Mouse (Mus musculus) myocyte (in vitro differentiated cells): ENCODE data around the gene Rhd.

ENCODE experiments used
- CEBPB ChIP-seq: IDR thresholded peaks from 2 replicates; pipeline ENCODE4 v1.6.1; 2011; ENCODE audit warnings: mild to moderate bottlenecking, moderate library complexity; ENCODE audit not compliant: poor library complexity, insufficient read depth, severe bottlenecking
- E2F4 ChIP-seq: IDR thresholded peaks from one replicate; pipeline ENCODE4 v1.6.1; 2011; ENCODE audit warnings: mild to moderate bottlenecking, control low read depth, moderate library complexity; ENCODE audit not compliant: insufficient read depth
- MYOD1 ChIP-seq, 3 experiments: IDR thresholded peaks; one replicate each; pipeline ENCODE4 v1.6.1; 2011; ENCODE audit warnings: control low read depth in 2 of 3, low read depth in 2 of 3, mild to moderate bottlenecking in 2 of 3, moderate library complexity in 1 of 3; ENCODE audit not compliant: insufficient read length in 2 of 3, control insufficient read depth in 1 of 3
- MYOG ChIP-seq, 3 experiments: IDR thresholded peaks; one replicate each; pipeline ENCODE4 v1.6.1; 2011; ENCODE audit warnings: control low read depth in 2 of 3, low read depth in 2 of 3, mild to moderate bottlenecking in 2 of 3; ENCODE audit not compliant: insufficient read length in 2 of 3, control insufficient read depth in 1 of 3, insufficient read depth in 1 of 3
- POLR2A ChIP-seq: IDR thresholded peaks from one replicate; pipeline ENCODE4 v1.6.1; 2011; ENCODE audit warnings: low read depth, mild to moderate bottlenecking, control low read depth, moderate library complexity; ENCODE audit not compliant: insufficient read length
- TCF12 ChIP-seq: IDR thresholded peaks from one replicate; pipeline ENCODE4 v1.6.1; 2011; ENCODE audit warnings: mild to moderate bottlenecking, control low read depth; ENCODE audit not compliant: poor library complexity, insufficient read depth, severe bottlenecking

DNA sequence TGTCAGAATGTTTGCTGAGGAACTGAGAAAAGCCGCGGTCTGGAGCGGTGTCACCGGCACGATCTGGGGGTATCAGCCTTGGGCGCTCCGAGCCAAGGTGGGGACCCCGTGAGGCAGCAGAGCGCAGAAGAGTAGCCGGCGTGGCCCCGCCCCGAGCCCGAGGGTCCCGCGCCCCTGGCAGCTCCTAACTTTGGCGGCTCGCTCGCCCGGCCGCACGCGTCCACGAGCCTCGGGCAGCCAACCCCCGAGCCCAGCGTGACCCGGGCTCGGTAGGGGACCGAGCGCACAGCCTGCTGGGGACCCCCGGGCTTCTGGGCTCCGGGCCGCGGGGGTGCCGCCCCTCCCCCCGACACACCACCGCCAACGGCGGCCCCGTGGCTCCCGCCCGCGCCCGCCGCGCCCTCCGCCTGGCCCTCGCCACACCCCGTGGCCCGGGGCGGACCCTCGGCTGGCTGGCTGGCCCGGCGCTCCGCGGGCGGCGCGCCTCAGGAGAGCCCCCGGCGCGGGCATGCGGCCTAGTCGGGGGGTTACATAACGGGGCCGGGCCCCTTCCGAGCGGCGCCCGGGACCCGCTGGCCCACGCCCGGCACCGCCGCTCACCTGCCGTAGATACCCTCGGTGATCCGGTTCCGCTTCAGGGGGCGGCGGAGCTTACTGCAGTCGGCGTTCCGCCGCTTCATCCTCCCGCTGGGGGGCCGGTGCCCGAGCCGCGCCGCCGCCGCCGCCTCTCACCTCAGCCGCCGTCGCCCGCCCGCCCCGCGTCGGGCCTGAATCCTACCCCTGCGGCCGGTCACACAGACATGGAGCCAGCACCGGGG lies 11.7 kb upstream of the Rhd start:
- TF ChIP-seq POLR2A (no peak), MYOD1 (IDR thresholded peaks at IDR 0.05; ENCODE audit: control insufficient read depth in 1 of 3, insufficient read length in 2 of 3, low read depth in 2 of 3) (no peak), E2F4 (no peak), TCF12 (no peak), MYOG (IDR thresholded peaks at IDR 0.05; ENCODE audit: control insufficient read depth in 1 of 3, insufficient read depth in 1 of 3, insufficient read length in 2 of 3, low read depth in 2 of 3) (no peak), CEBPB (no peak)
